Mouse (Mus musculus) hindbrain, postnatal 0 days (tissue): ENCODE data around the gene Zfp524. TPM values are rescaled to one million over a fixed set of nuclear protein-coding genes. Genes with fewer than 3 reads are reported as not detected.
"Not testable (repeated sequence)": the region's sequence is repeated elsewhere in the genome, so short reads cannot be mapped to it uniquely, and the experiment has no call there.

Experiments
- ATAC-seq: fragments of 200-750 bp; cut with Nextera tagmentation; 2 replicates; pipeline ENCODE4 v1.8.0; 2017; ENCODE audit warnings: mild to moderate bottlenecking, moderate TSS enrichment, moderate library complexity
- DNase-seq: peaks from one replicate; pipeline ENCODE4 v3.0.0-alpha.2; 2015; ENCODE audit warnings: low spot score
- H3K27ac ChIP-seq: fragments of 300-500 bp; sonication (generic); 2 replicates; pipeline ENCODE4 v1.5.1; 2014; ENCODE audit warnings: mild to moderate bottlenecking
- H3K27me3 ChIP-seq: fragments of 300-500 bp; sonication (generic); 2 replicates; pipeline ENCODE4 v1.6.1; 2014; ENCODE audit warnings: low read length, mixed read lengths; ENCODE audit not compliant: insufficient read depth
- H3K36me3 ChIP-seq: fragments of 300-500 bp; sonication (generic); 2 replicates; pipeline ENCODE4 v1.6.1; 2014; ENCODE audit warnings: low read length, mixed read lengths; ENCODE audit not compliant: insufficient read depth
- H3K4me1 ChIP-seq: fragments of 300-500 bp; sonication (generic); 2 replicates; pipeline ENCODE4 v1.6.1; 2014; ENCODE audit warnings: antibody characterized with exemption, low read length, mixed read lengths; ENCODE audit not compliant: insufficient read depth
- H3K4me2 ChIP-seq: fragments of 300-500 bp; sonication (generic); 2 replicates; pipeline ENCODE4 v1.6.1; 2014; ENCODE audit warnings: low read depth, mild to moderate bottlenecking, low read length, moderate library complexity, mixed read lengths
- H3K4me3 ChIP-seq: fragments of 300-500 bp; sonication (generic); 2 replicates; pipeline ENCODE4 v1.5.1; 2014; ENCODE audit warnings: low read length
- H3K9ac ChIP-seq: fragments of 300-500 bp; sonication (generic); replicated peaks from 2 replicates; pipeline ENCODE4 v1.6.1; 2014; ENCODE audit warnings: mild to moderate bottlenecking, low read length, moderate library complexity, mixed read lengths
- H3K9me3 ChIP-seq: fragments of 300-500 bp; sonication (generic); 2 replicates; pipeline ENCODE4 v1.6.1; 2016; ENCODE audit warnings: low read length, mixed read lengths
- CTCF ChIP-seq: IDR thresholded peaks from 2 replicates; pipeline ENCODE4 v1.5.1; 2016; ENCODE audit warnings: antibody characterized with exemption, control low read depth, low read depth
- WGBS: fragments of 180-500 bp; shearing (Covaris S2); extraction: QIAGEN DNeasy Blood & Tissue Kit; methylation state at CpG from one replicate; pipeline ENCODE4 v1.1.7; 2014; 5-methylcytosine and 5-hydroxymethylcytosine counted together
- polyA plus RNA-seq: library from polyadenylated mRNA; unstranded; fragments of >200 nt; fragmentation: Nextera tagmentation; extraction: Ambion mirVana; gene quantifications from 2 replicates; pipeline ENCODE4 v1.2.1, GENCODE M21; 2015
- total RNA-seq: library from RNA; depleted of rRNA; stranded (reverse); fragments of >200 nt; gene quantifications from 2 replicates; pipeline ENCODE4 v1.2.3, GENCODE M21; 2014

Zfp524 gene
- total and polyA plus RNA-seq, 2 experiments from 2014 or later = 4.2 to 7.2 TPM

DNA sequence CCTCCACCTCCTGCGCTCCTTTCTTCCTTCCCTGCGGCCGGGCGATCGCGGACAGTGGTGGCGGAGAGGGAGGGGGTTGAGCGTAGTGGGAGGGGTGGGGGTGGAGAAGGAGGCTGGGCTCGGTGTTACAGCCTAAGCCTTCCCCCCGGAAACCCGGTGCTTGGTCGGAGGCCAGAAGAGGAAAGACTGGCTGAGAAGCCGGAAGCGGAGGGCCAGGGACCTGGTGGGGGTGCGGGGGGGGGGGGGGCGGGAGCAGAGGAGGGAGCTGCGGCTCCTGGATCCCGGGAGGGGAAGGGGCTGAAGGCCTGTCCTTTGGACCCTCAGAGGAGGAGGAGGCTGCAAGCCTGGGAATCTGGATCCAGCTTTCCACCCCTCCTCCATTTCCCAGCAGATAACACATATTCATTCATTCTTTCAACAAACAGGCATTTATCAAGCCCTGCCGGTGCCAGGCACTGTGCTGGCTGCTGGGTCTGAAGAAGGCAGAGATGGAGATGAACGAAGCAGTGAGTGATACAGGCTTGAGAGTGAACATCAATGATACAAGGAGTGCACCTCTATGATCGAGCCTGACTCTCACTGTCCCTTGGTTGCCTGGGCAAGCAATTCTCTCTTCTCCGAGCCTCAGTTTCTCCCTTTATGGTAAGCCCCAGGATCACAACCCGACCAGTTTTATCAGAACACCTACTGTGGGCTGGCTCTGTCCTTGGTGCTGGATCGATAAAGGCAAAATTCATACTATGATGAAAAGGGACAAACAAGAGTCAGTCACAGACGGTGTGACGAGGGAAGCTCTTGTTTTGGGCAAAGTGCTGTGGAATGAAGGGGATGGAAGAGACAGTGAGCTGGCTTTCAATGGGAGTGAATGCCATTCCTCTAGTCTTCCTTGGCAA, 18.0 kb upstream of the Zfp524 start, which contains the start of gene Zfp579:
Gene Zfp579 (minus strand): TSS at position 156 of the 893 bp plus-strand sequence.
- Histone ChIP-seq H3K27me3 (no peaks in the 10 kb centered on the region), H3K36me3 (0 out of 2 replicates have a peak, but pooled peaks cover 5% of the 10 kb centered on the region), H3K4me1 (peaks cover 10% of the 10 kb centered on the region), H3K4me2 (peak within 1 kb of the TSS; percentile 93), H3K4me3 (peak within 1 kb of the TSS; percentile 82), H3K9ac (peak within 1 kb of the TSS; percentile 95), H3K9me3 (no peaks in the 10 kb centered on the region), H3K27ac (peak within 1 kb of the TSS; percentile 89)
- ATAC-seq (peak; percentile 91), DNase-seq (peak; percentile 95)
- TF ChIP-seq CTCF = no peak
- 5% methylated on average over 12 of the region's 26 CpGs for WGBS

DNA sequence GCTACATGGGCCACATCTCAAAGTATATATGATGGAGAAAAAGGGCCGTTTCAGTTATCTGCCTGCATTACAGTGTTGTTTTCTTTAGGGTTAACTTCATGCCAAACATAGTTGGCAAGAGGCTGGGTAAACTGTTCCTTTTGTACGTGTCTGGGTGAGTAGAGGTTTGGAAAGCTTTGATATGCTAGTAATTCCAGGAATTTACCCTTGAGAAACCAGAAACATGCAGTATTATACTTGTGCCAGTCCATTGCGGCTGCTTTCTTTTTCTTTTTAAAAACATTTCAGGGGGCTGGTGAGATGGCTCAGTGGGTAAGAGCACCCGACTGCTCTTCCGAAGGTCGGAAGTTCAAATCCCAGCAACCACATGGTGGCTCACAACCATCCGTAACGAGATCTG, 17.3 kb upstream of the Zfp524 start:
- TF ChIP-seq CTCF = no peak
- DNase-seq (no peak), ATAC-seq (no peak)
- Histone ChIP-seq H3K36me3 (0 out of 2 replicates have a peak, but pooled peaks cover 5% of the 10 kb centered on the region), H3K4me2 (peak overlapping the region; percentile 93), H3K4me3 (peak overlapping the region; percentile 82), H3K27ac (peak overlapping the region; percentile 89), H3K9me3 (no peaks in the 10 kb centered on the region), H3K9ac (peak overlapping the region; percentile 95), H3K4me1 (peaks cover 10% of the 10 kb centered on the region), H3K27me3 (no peaks in the 10 kb centered on the region)
- 61% methylated on average over 6 of the region's 8 CpGs for WGBS

DNA sequence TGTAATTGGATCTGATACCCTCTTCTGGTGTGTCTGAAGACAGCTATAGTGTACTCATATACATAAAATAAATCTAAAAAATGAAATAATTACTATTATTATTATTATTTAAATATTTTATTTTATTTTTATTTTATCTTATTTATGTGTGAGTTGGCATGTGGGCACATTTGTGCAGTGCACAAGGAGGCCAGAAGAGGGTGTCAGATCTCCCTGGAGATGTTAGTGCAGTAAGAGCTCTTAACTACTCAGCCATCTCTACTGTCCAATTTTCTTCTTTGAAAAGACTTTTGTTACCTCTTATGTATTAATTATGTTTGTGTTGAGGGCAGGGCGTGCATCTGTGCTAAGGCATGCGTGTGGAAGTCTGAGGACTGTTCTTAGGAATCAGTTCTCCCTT, 14.3 kb upstream of the Zfp524 start:
- Histone ChIP-seq H3K4me3 (no peak overlapping the region), H3K27ac (no peak overlapping the region), H3K4me1 (peaks cover 10% of the 10 kb centered on the region; the same call in 1 of the 2 replicates), H3K36me3 (no peaks in the 10 kb centered on the region), H3K9me3 (no peaks in the 10 kb centered on the region), H3K4me2 (no peak overlapping the region), H3K9ac (no peak overlapping the region), H3K27me3 (no peaks in the 10 kb centered on the region)
- no peak for TF ChIP-seq CTCF
- 68% methylated on average over 2 of the region's 2 CpGs for WGBS
- DNase-seq (no peak), ATAC-seq (no peak)

DNA sequence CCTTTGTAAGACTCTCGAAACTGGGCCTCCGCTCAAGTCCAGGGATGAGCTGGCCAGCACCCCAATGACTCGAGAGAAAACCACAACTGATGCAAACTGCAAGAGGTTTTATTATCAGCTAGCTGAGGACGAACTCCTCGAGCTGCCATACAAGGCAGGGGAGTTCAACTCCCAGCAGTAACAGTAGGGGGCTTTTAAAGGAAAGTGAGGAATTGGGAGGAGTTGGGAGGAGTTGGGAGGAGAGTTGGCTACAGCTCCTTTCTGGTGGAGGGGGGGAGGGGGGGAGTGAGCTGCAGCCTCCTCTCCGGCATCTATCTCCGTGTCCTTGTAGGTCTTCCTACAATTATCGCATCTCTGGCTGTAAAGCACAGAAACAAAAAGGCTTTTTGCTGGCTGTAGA, 11.3 kb upstream of the Zfp524 start:
- not testable (repeated sequence) for ATAC-seq, H3K27ac ChIP-seq, DNase-seq, H3K36me3 ChIP-seq, H3K4me2 ChIP-seq, H3K4me1 ChIP-seq, H3K9me3 ChIP-seq, H3K4me3 ChIP-seq, H3K27me3 ChIP-seq, H3K9ac ChIP-seq
- WGBS = 61% methylated on average over 8 of the region's 8 CpGs

DNA sequence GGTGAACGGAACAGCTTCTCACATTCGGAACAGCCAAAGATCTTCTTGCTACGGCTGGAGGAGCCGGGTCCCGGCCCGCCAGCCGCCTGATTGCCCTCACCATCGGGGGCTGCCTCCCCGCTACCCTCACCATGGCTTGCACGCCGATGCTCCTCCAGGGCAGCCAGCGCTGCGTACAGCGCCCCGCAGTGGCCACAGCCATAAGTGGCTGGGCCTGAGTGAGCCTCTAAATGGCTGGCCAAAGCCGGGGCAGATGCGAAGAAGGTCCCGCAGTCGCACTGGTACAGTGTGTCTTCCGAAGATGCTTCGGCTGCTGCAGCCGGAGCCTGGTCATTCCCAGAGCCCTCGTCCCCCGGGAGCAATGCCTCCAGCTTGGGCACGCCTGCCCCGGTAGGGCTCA, 6.0 kb upstream of the Zfp524 start:
- no peak; the same call in 1 of the 2 replicates for TF ChIP-seq CTCF
- H3K9me3 ChIP-seq = no peaks in the 10 kb centered on the region
- H3K9ac ChIP-seq = no peak overlapping the region
- no peak for DNase-seq
- no peaks in the 10 kb centered on the region for H3K4me1 ChIP-seq
- ATAC-seq = no peak
- peaks cover 45% of the 10 kb centered on the region for H3K36me3 ChIP-seq
- WGBS = 96% methylated on average over 26 of the region's 26 CpGs
- no peak overlapping the region for H3K4me2 ChIP-seq
- H3K27me3 ChIP-seq = no peaks in the 10 kb centered on the region
- no peak overlapping the region for H3K4me3 ChIP-seq
- H3K27ac ChIP-seq = no peak overlapping the region

GRCm38 (mm10) chr7:5012681-5013513, 1.3 kb upstream of the Zfp524 start:
- ATAC-seq (no peak), DNase-seq (no peak)
- no peak overlapping the region for H3K4me3 ChIP-seq
- no peak overlapping the region for H3K9ac ChIP-seq
- no peaks in the 10 kb centered on the region for H3K4me1 ChIP-seq
- no peaks in the 10 kb centered on the region for H3K9me3 ChIP-seq
- no peak for TF ChIP-seq CTCF
- no peak overlapping the region for H3K27ac ChIP-seq
- H3K36me3 ChIP-seq = peaks cover 37% of the 10 kb centered on the region
- no peak overlapping the region for H3K4me2 ChIP-seq
- WGBS = 91% methylated on average over 27 of the region's 27 CpGs
- H3K27me3 ChIP-seq = no peaks in the 10 kb centered on the region
